Mouse (Mus musculus) G1E (cell line): Measurements from ENCODE around the gene Tma16.

Experiments
- CTCF ChIP-seq: IDR thresholded peaks from 2 replicates; pipeline ENCODE4 v1.5.1; 2012; ENCODE audit warnings: low read depth, low read length, inconsistent platforms, mixed read lengths
- GATA1 ChIP-seq: IDR thresholded peaks from 2 replicates; pipeline ENCODE4 v1.6.1; 2012; ENCODE audit warnings: borderline replicate concordance, low read length, inconsistent platforms, mixed read lengths

- no peak for TF ChIP-seq CTCF
- TF ChIP-seq GATA1 = no peak
These were observed 34.2 kb upstream of the Tma16 start for GRCm38 (mm10) chr8:66520576-66520975.
